Mouse (Mus musculus) frontal cortex, postnatal 25 days (tissue): ENCODE measurements around the gene Sec1.
A peak's percentile ranks its signal among the peaks of the same experiment; 100 is the strongest.
"Not testable (repeated sequence)": the region's sequence is repeated elsewhere in the genome, so short reads cannot be mapped to it uniquely, and the experiment has no call there.

Experiments
- DNase-seq, 2 experiments: peaks; one replicate each; pipeline ENCODE4 v3.0.0; 2022; ENCODE audit warnings: low spot score in 2 of 2

Gene Sec1

GRCm38 (mm10) chr7:45679966-45680621, 14.1 kb downstream of the Sec1 start:
- no peak for DNase-seq

- no peak for DNase-seq
These were observed 15.7 kb downstream of the Sec1 start for GRCm38 (mm10) chr7:45678513-45678912.

GRCm38 (mm10) chr7:45677627-45678295, 16.4 kb downstream of the Sec1 start:
- DNase-seq = no peak

- DNase-seq = no peak
These were observed 25.3 kb downstream of the Sec1 start for GRCm38 (mm10) chr7:45668921-45669320.

- no peak for DNase-seq
These were observed 26.4 kb downstream of the Sec1 start for GRCm38 (mm10) chr7:45667761-45668160.

- no peak for DNase-seq
These were observed 28.0 kb downstream of the Sec1 start, which contains the start of gene Fut2 for GRCm38 (mm10) chr7:45666161-45666560. Gene Fut2, minus strand, starts transcription at chr7:45666394.

GRCm38 (mm10) chr7:45665303-45666138, 28.7 kb downstream of the Sec1 start:
- no peak for DNase-seq

GRCm38 (mm10) chr7:45661702-45662101, 32.5 kb downstream of the Sec1 start:
- DNase-seq = not testable (repeated sequence)

GRCm38 (mm10) chr7:45660746-45661478, 33.3 kb downstream of the Sec1 start:
- no peak for DNase-seq

GRCm38 (mm10) chr7:45654424-45655047, 39.7 kb downstream of the Sec1 start:
- DNase-seq = no peak

- not testable (repeated sequence) for DNase-seq
These were observed 43.7 kb downstream of the Sec1 start for GRCm38 (mm10) chr7:45650484-45650883.

- no peak for DNase-seq
These were observed 44.9 kb downstream of the Sec1 start for GRCm38 (mm10) chr7:45649351-45649750.

- no peak for DNase-seq
These were observed 47.5 kb downstream of the Sec1 start for GRCm38 (mm10) chr7:45646671-45647070.

- no peak for DNase-seq
These were observed 48.6 kb downstream of the Sec1 start for GRCm38 (mm10) chr7:45645591-45645971.

- DNase-seq = no peak
These were observed 49.2 kb downstream of the Sec1 start for GRCm38 (mm10) chr7:45644872-45645590.

- peak; percentile 46 to 51 for DNase-seq
These were observed 50.0 kb downstream of the Sec1 start for GRCm38 (mm10) chr7:45644183-45644582.

GRCm38 (mm10) chr7:45643441-45644178, 50.6 kb downstream of the Sec1 start:
- peak; percentile 74 to 83 for DNase-seq

GRCm38 (mm10) chr7:45642503-45643255, 51.5 kb downstream of the Sec1 start:
- no peak for DNase-seq

GRCm38 (mm10) chr7:45642083-45642482, 52.1 kb downstream of the Sec1 start:
- DNase-seq = no peak
